Mouse (Mus musculus): ENCODE measurements around the gene Aasdhppt. TPM values are rescaled to one million over a fixed set of nuclear protein-coding genes. Genes with fewer than 3 reads are reported as not detected.

Aasdhppt gene
- polyA plus RNA-seq, 1 experiment, result 7.6 TPM

- no peaks in the 10 kb centered on the region for H3K27me3 ChIP-seq (ENCODE audit: control insufficient read depth, insufficient read depth, insufficient read length)
- no peak overlapping the region for H3K4me3 ChIP-seq
- no peaks in the 10 kb centered on the region for H3K79me2 ChIP-seq (ENCODE audit: control insufficient read depth, insufficient read depth)
- TF ChIP-seq TCF12 (IDR thresholded peaks at IDR 0.05; ENCODE audit: insufficient read depth, poor library complexity, severe bottlenecking) (no peak), MAX (IDR thresholded peaks at IDR 0.05; ENCODE audit: low read depth) (no peak), E2F4 (IDR thresholded peaks at IDR 0.05; ENCODE audit: insufficient read depth) (no peak), MYOG (IDR thresholded peaks at IDR 0.05; ENCODE audit: control insufficient read depth in 1 of 3, insufficient read depth in 1 of 3, insufficient read length in 2 of 3, low read depth in 2 of 3) (no peak), MYOD1 (IDR thresholded peaks at IDR 0.05; ENCODE audit: control insufficient read depth in 1 of 3, insufficient read length in 2 of 3, low read depth in 2 of 3) (no peak)
- no peak overlapping the region for H3ac ChIP-seq (ENCODE audit: control insufficient read depth, insufficient read length)
- no peak overlapping the region for H3K4me2 ChIP-seq (ENCODE audit: low read depth)
- H3K36me3 ChIP-seq (ENCODE audit: control insufficient read depth, insufficient read depth), result peaks cover 5% of the 10 kb centered on the region
Observed at GRCm38 (mm10) chr9:4300466-4300865, 8.8 kb downstream of the Aasdhppt start.

- no peak for TF ChIP-seq USF1 (IDR thresholded peaks at IDR 0.05; ENCODE audit: low read depth)
- no peak for TF ChIP-seq E2F4 (IDR thresholded peaks at IDR 0.05; ENCODE audit: insufficient read depth)
- no peak for TF ChIP-seq POLR2AphosphoS2 (IDR thresholded peaks at IDR 0.05; ENCODE audit: insufficient read length, low read depth)
- TF ChIP-seq REST (IDR thresholded peaks at IDR 0.05; ENCODE audit: insufficient read depth, insufficient read length), result no peak
- no peak for TF ChIP-seq CEBPB (IDR thresholded peaks at IDR 0.05; ENCODE audit: insufficient read depth, poor library complexity, severe bottlenecking)
- TF ChIP-seq MYOD1 (IDR thresholded peaks at IDR 0.05; ENCODE audit: control insufficient read depth in 1 of 3, insufficient read length in 2 of 3, low read depth in 2 of 3), result no peak
- TF ChIP-seq SRF (IDR thresholded peaks at IDR 0.05; ENCODE audit: control insufficient read depth, insufficient read length, low read depth), result no peak
- Histone ChIP-seq H3ac (ENCODE audit: control insufficient read depth, insufficient read length) (no peak overlapping the region), H3K79me2 (ENCODE audit: control insufficient read depth, insufficient read depth) (no peaks in the 10 kb centered on the region), H3K27me3 (ENCODE audit: control insufficient read depth, insufficient read depth, insufficient read length) (no peaks in the 10 kb centered on the region), H3K4me2 (ENCODE audit: low read depth) (no peak overlapping the region), H3K4me3 (no peak overlapping the region), H3K36me3 (ENCODE audit: control insufficient read depth, insufficient read depth) (no peaks in the 10 kb centered on the region)
Observed at GRCm38 (mm10) chr9:4283850-4284249, 25.4 kb downstream of the Aasdhppt start.

DNA sequence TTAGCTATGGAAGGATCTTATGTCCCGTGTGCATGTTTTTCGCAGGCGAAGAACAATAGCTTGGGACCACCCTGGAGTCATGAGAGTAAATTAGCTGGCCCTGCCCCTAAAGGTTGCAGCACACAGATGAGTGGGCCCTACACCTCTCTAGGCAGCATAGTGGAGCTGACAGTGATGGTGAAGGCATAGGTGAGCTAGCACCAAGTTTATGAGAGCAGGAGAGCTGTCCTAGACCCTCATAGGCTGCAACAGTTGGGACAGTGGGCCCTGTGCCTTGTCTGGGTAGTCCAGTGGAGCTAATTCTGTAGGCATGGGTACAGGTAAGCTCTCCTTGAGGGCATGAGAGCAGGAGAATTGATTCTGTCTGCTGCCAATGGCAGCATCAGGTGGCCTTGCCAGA, 42.4 kb downstream of the Aasdhppt start:
- TF ChIP-seq E2F4 (IDR thresholded peaks at IDR 0.05; ENCODE audit: insufficient read depth), result no peak
- no peak for TF ChIP-seq MYOD1 (IDR thresholded peaks at IDR 0.05; ENCODE audit: control insufficient read depth in 1 of 3, insufficient read length in 2 of 3, low read depth in 2 of 3)
- TF ChIP-seq POLR2AphosphoS2 (IDR thresholded peaks at IDR 0.05; ENCODE audit: insufficient read length, low read depth), result no peak
- TF ChIP-seq TCF12 (IDR thresholded peaks at IDR 0.05; ENCODE audit: insufficient read depth, poor library complexity, severe bottlenecking), result no peak
- TF ChIP-seq SRF (IDR thresholded peaks at IDR 0.05; ENCODE audit: control insufficient read depth, insufficient read length, low read depth), result no peak
- no peak for TF ChIP-seq MYOG (IDR thresholded peaks at IDR 0.05; ENCODE audit: control insufficient read depth in 1 of 3, insufficient read depth in 1 of 3, insufficient read length in 2 of 3, low read depth in 2 of 3)
- no peak for TF ChIP-seq REST (IDR thresholded peaks at IDR 0.05; ENCODE audit: insufficient read depth, insufficient read length)
- TF ChIP-seq MAX (IDR thresholded peaks at IDR 0.05; ENCODE audit: low read depth), result no peak
- TF ChIP-seq TCF3 (IDR thresholded peaks at IDR 0.05; ENCODE audit: insufficient read length, low read depth), result no peak
- no peak for TF ChIP-seq CEBPB (IDR thresholded peaks at IDR 0.05; ENCODE audit: insufficient read depth, poor library complexity, severe bottlenecking)
- TF ChIP-seq USF1 (IDR thresholded peaks at IDR 0.05; ENCODE audit: low read depth), result no peak
- no peak for TF ChIP-seq POLR2A (IDR thresholded peaks at IDR 0.05; ENCODE audit: insufficient read length, low read depth)
- H3ac ChIP-seq (ENCODE audit: control insufficient read depth, insufficient read length), result no peak overlapping the region
- H3K79me2 ChIP-seq (ENCODE audit: control insufficient read depth, insufficient read depth), result no peaks in the 10 kb centered on the region
- H3K36me3 ChIP-seq (ENCODE audit: control insufficient read depth, insufficient read depth), result no peaks in the 10 kb centered on the region
- no peaks in the 10 kb centered on the region for H3K27me3 ChIP-seq (ENCODE audit: control insufficient read depth, insufficient read depth, insufficient read length)
- H3K4me3 ChIP-seq, result no peak overlapping the region
- no peak overlapping the region for H3K4me2 ChIP-seq (ENCODE audit: low read depth)

GRCm38 (mm10) chr9:4260746-4261090, 48.6 kb downstream of the Aasdhppt start:
- H3K4me2 ChIP-seq (ENCODE audit: low read depth), result no peak overlapping the region
- no peaks in the 10 kb centered on the region for H3K79me2 ChIP-seq (ENCODE audit: control insufficient read depth, insufficient read depth)
- H3ac ChIP-seq (ENCODE audit: control insufficient read depth, insufficient read length), result no peak overlapping the region
- H3K27me3 ChIP-seq (ENCODE audit: control insufficient read depth, insufficient read depth, insufficient read length), result no peaks in the 10 kb centered on the region
- H3K36me3 ChIP-seq (ENCODE audit: control insufficient read depth, insufficient read depth), result no peaks in the 10 kb centered on the region
- no peak overlapping the region for H3K4me3 ChIP-seq
- no peak for TF ChIP-seq CEBPB (IDR thresholded peaks at IDR 0.05; ENCODE audit: insufficient read depth, poor library complexity, severe bottlenecking)
- no peak for TF ChIP-seq SRF (IDR thresholded peaks at IDR 0.05; ENCODE audit: control insufficient read depth, insufficient read length, low read depth)
- no peak for TF ChIP-seq POLR2A (IDR thresholded peaks at IDR 0.05; ENCODE audit: insufficient read length, low read depth)
- no peak for TF ChIP-seq MYOG (IDR thresholded peaks at IDR 0.05; ENCODE audit: control insufficient read depth in 1 of 3, insufficient read depth in 1 of 3, insufficient read length in 2 of 3, low read depth in 2 of 3)
- no peak for TF ChIP-seq USF1 (IDR thresholded peaks at IDR 0.05; ENCODE audit: low read depth)
- TF ChIP-seq TCF3 (IDR thresholded peaks at IDR 0.05; ENCODE audit: insufficient read length, low read depth), result no peak
- TF ChIP-seq TCF12 (IDR thresholded peaks at IDR 0.05; ENCODE audit: insufficient read depth, poor library complexity, severe bottlenecking), result no peak
- no peak for TF ChIP-seq MYOD1 (IDR thresholded peaks at IDR 0.05; ENCODE audit: control insufficient read depth in 1 of 3, insufficient read length in 2 of 3, low read depth in 2 of 3)
- no peak for TF ChIP-seq E2F4 (IDR thresholded peaks at IDR 0.05; ENCODE audit: insufficient read depth)
- TF ChIP-seq POLR2AphosphoS2 (IDR thresholded peaks at IDR 0.05; ENCODE audit: insufficient read length, low read depth), result no peak
- no peak for TF ChIP-seq MAX (IDR thresholded peaks at IDR 0.05; ENCODE audit: low read depth)
- TF ChIP-seq REST (IDR thresholded peaks at IDR 0.05; ENCODE audit: insufficient read depth, insufficient read length), result no peak
